Mouse (Mus musculus): ENCODE data around the gene Slco6d1. TPM values are rescaled to one million over a fixed set of nuclear protein-coding genes. Genes with fewer than 3 reads are reported as not detected.
"Not testable (repeated sequence)": the region's sequence is repeated elsewhere in the genome, so short reads cannot be mapped to it uniquely, and the experiment has no call there.

Gene Slco6d1
- polyA plus RNA-seq, 1 experiment, result not detected

DNA sequence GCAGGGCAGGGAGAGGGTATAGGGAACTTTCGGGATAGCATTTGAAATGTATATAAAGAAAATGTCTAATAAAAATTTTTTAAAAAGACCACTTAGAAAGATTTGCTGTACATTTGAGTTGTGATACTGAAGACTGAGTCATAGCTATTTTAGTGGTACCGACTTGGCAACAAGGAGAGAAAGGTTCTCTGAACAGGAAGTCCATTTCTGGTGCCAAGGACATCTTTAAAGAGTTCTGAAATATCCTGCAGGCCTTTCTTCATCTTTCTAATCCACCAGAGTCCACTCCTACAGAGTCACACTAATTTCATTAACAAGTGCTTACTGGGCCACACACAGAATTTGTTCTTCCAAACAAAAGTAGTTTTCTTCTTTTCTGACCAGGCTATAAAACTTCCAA is 85.1 kb downstream of the Slco6d1 start:
- H3ac ChIP-seq (ENCODE audit: control insufficient read depth, insufficient read length, low read depth), result no peak overlapping the region
- TF ChIP-seq CEBPB (IDR thresholded peaks at IDR 0.05; ENCODE audit: low read depth) (no peak), FOSL1 (IDR thresholded peaks at IDR 0.05; ENCODE audit: insufficient read depth, low read length, poor library complexity, severe bottlenecking) (no peak), USF1 (IDR thresholded peaks at IDR 0.05; ENCODE audit: low read depth) (no peak), MYOD1 (IDR thresholded peaks at IDR 0.05; ENCODE audit: control insufficient read depth, insufficient read length, low read depth) (no peak), CTCF (IDR thresholded peaks at IDR 0.05; ENCODE audit: control insufficient read depth, insufficient read depth, insufficient read length) (no peak), MAX (IDR thresholded peaks at IDR 0.05) (no peak), MYOG (IDR thresholded peaks at IDR 0.05; ENCODE audit: control insufficient read depth, extremely low read depth, insufficient read length) (no peak)
- no peaks in the 10 kb centered on the region for H3K79me3 ChIP-seq (ENCODE audit: low read depth)
- no peaks in the 10 kb centered on the region for H3K36me3 ChIP-seq (ENCODE audit: control insufficient read depth, insufficient read depth)
- H3K79me2 ChIP-seq (ENCODE audit: control insufficient read depth, insufficient read depth), result no peaks in the 10 kb centered on the region
- H3K27me3 ChIP-seq (ENCODE audit: control insufficient read depth, insufficient read depth, insufficient read length), result no peaks in the 10 kb centered on the region
- no peak overlapping the region for H3K4me3 ChIP-seq (ENCODE audit: insufficient read depth, poor library complexity, severe bottlenecking)

DNA sequence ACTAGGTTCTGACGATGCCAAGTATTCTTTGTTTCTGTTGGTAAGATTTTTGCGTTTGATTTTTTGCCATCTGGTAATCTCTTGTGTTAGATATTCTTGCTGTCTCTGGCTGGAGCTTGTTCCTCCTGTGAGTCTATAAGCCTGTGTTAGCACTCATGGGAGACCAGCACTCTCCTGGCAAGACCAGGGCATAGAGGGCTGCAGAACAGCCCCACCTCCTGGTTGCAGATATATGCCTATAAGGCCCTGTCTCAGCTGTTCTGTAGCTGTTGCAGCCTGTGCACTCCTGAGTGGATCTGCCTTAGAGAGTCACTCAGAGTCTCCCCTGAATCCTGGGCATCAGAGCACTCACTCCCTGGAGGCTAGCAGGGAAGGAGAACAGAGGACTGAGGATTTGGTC is 102.1 kb downstream of the Slco6d1 start:
- Histone ChIP-seq H3K4me3 (ENCODE audit: insufficient read depth, poor library complexity, severe bottlenecking) (no peak overlapping the region), H3K79me3 (ENCODE audit: low read depth) (no peaks in the 10 kb centered on the region), H3K36me3 (ENCODE audit: control insufficient read depth, insufficient read depth) (no peaks in the 10 kb centered on the region), H3ac (ENCODE audit: control insufficient read depth, insufficient read length, low read depth) (no peak overlapping the region), H3K79me2 (ENCODE audit: control insufficient read depth, insufficient read depth) (no peaks in the 10 kb centered on the region), H3K27me3 (ENCODE audit: control insufficient read depth, insufficient read depth, insufficient read length) (no peaks in the 10 kb centered on the region)
- TF ChIP-seq MYOG (IDR thresholded peaks at IDR 0.05; ENCODE audit: control insufficient read depth, extremely low read depth, insufficient read length) (no peak), USF1 (IDR thresholded peaks at IDR 0.05; ENCODE audit: low read depth) (no peak), CTCF (IDR thresholded peaks at IDR 0.05; ENCODE audit: control insufficient read depth, insufficient read depth, insufficient read length) (no peak), MAX (IDR thresholded peaks at IDR 0.05) (no peak), FOSL1 (IDR thresholded peaks at IDR 0.05; ENCODE audit: insufficient read depth, low read length, poor library complexity, severe bottlenecking) (no peak), MYOD1 (IDR thresholded peaks at IDR 0.05; ENCODE audit: control insufficient read depth, insufficient read length, low read depth) (no peak), CEBPB (IDR thresholded peaks at IDR 0.05; ENCODE audit: low read depth) (no peak)

DNA sequence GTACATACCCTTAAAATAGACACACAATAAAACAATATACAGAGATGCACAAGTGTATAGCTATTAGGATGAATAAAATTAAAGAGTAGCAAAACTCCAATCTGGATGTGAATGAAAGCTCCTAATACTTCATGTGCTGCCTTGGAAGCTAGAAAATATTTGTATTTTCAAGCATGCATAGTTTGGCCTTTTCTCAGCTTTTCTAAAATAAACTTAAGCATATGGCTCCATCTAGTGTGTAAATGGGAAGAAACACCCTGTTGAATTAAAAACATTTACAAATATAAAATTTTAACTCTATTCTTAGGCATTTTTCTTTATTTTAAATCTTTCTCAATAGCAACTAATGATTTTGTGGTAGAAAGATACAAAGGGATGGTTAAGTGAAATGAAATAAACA is 102.6 kb downstream of the Slco6d1 start:
- H3ac ChIP-seq (ENCODE audit: control insufficient read depth, insufficient read length, low read depth), result no peak overlapping the region
- H3K4me3 ChIP-seq (ENCODE audit: insufficient read depth, poor library complexity, severe bottlenecking), result no peak overlapping the region
- H3K79me2 ChIP-seq (ENCODE audit: control insufficient read depth, insufficient read depth), result no peaks in the 10 kb centered on the region
- no peaks in the 10 kb centered on the region for H3K36me3 ChIP-seq (ENCODE audit: control insufficient read depth, insufficient read depth)
- no peaks in the 10 kb centered on the region for H3K79me3 ChIP-seq (ENCODE audit: low read depth)
- H3K27me3 ChIP-seq (ENCODE audit: control insufficient read depth, insufficient read depth, insufficient read length), result no peaks in the 10 kb centered on the region
- TF ChIP-seq MAX (IDR thresholded peaks at IDR 0.05) (no peak), CTCF (IDR thresholded peaks at IDR 0.05; ENCODE audit: control insufficient read depth, insufficient read depth, insufficient read length) (no peak), CEBPB (IDR thresholded peaks at IDR 0.05; ENCODE audit: low read depth) (no peak), MYOD1 (IDR thresholded peaks at IDR 0.05; ENCODE audit: control insufficient read depth, insufficient read length, low read depth) (no peak), USF1 (IDR thresholded peaks at IDR 0.05; ENCODE audit: low read depth) (no peak)

DNA sequence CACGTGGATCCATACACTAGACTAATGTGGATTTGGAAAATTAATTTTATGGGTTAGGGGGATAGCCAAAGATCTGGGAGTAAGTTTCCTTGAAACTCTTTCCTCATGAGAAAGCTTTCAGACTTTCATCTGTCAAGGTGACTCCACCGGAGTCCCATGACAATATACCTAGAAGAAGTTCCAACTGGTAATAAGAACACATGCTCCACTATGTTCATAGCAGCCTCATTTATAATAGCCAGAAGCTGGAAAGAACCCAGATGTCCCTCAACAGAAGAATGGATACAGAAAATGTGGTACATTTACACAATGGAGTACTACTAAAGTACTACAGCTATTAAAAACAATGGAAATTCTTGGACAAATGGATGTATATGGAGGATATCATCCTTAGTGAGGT is 107.4 kb downstream of the Slco6d1 start:
- not testable (repeated sequence) for H3K36me3 ChIP-seq (ENCODE audit: control insufficient read depth, insufficient read depth); H3K79me2 ChIP-seq (ENCODE audit: control insufficient read depth, insufficient read depth); H3K4me3 ChIP-seq (ENCODE audit: insufficient read depth, poor library complexity, severe bottlenecking); H3K79me3 ChIP-seq (ENCODE audit: low read depth); H3K27me3 ChIP-seq (ENCODE audit: control insufficient read depth, insufficient read depth, insufficient read length); H3ac ChIP-seq (ENCODE audit: control insufficient read depth, insufficient read length, low read depth)

DNA sequence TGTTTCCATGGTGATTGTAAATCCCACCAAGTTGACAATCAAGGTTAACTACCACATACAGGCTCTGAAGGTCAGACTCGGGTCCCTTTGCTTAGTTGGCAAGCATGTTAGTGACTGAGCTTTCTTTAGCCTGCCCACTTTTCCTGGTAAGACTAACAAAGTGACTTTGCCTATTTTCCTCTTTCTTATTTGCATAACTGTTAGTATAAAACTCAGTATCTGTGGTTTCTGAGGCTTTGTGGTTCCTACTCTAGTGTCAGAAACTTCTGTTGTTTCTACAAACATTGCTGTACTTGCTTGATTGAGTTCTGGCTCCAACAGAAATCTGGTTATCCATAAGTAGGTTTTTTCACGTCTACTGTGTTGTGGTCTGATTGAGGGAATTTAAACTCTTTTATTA is 124.4 kb downstream of the Slco6d1 start:
- TF ChIP-seq FOSL1 (IDR thresholded peaks at IDR 0.05; ENCODE audit: insufficient read depth, low read length, poor library complexity, severe bottlenecking), result no peak
- no peak for TF ChIP-seq CTCF (IDR thresholded peaks at IDR 0.05; ENCODE audit: control insufficient read depth, insufficient read depth, insufficient read length)
- TF ChIP-seq CEBPB (IDR thresholded peaks at IDR 0.05; ENCODE audit: low read depth), result no peak
- no peak for TF ChIP-seq MYOD1 (IDR thresholded peaks at IDR 0.05; ENCODE audit: control insufficient read depth, insufficient read length, low read depth)
- no peak for TF ChIP-seq USF1 (IDR thresholded peaks at IDR 0.05; ENCODE audit: low read depth)
- TF ChIP-seq MYOG (IDR thresholded peaks at IDR 0.05; ENCODE audit: control insufficient read depth, extremely low read depth, insufficient read length), result no peak
- no peak for TF ChIP-seq MAX (IDR thresholded peaks at IDR 0.05)
- Histone ChIP-seq H3K36me3 (ENCODE audit: control insufficient read depth, insufficient read depth) (no peaks in the 10 kb centered on the region), H3K27me3 (ENCODE audit: control insufficient read depth, insufficient read depth, insufficient read length) (no peaks in the 10 kb centered on the region), H3K79me3 (ENCODE audit: low read depth) (no peaks in the 10 kb centered on the region), H3K79me2 (ENCODE audit: control insufficient read depth, insufficient read depth) (no peaks in the 10 kb centered on the region), H3ac (ENCODE audit: control insufficient read depth, insufficient read length, low read depth) (no peak overlapping the region), H3K4me3 (ENCODE audit: insufficient read depth, poor library complexity, severe bottlenecking) (no peak overlapping the region)

GRCm38 (mm10) chr1:98554388-98554787 is 133.5 kb downstream of the Slco6d1 start:
- no peaks in the 10 kb centered on the region for H3K79me2 ChIP-seq (ENCODE audit: control insufficient read depth, insufficient read depth)
- no peak overlapping the region for H3K4me3 ChIP-seq (ENCODE audit: insufficient read depth, poor library complexity, severe bottlenecking)
- no peaks in the 10 kb centered on the region for H3K36me3 ChIP-seq (ENCODE audit: control insufficient read depth, insufficient read depth)
- H3ac ChIP-seq (ENCODE audit: control insufficient read depth, insufficient read length, low read depth), result no peak overlapping the region
- no peaks in the 10 kb centered on the region for H3K79me3 ChIP-seq (ENCODE audit: low read depth)
- no peak for TF ChIP-seq CTCF (IDR thresholded peaks at IDR 0.05; ENCODE audit: control insufficient read depth, insufficient read depth, insufficient read length)
- TF ChIP-seq CEBPB (IDR thresholded peaks at IDR 0.05; ENCODE audit: low read depth), result no peak
- TF ChIP-seq FOSL1 (IDR thresholded peaks at IDR 0.05; ENCODE audit: insufficient read depth, low read length, poor library complexity, severe bottlenecking), result no peak
- TF ChIP-seq MYOD1 (IDR thresholded peaks at IDR 0.05; ENCODE audit: control insufficient read depth, insufficient read length, low read depth), result no peak
- TF ChIP-seq MYOG (IDR thresholded peaks at IDR 0.05; ENCODE audit: control insufficient read depth, extremely low read depth, insufficient read length), result no peak
- no peak for TF ChIP-seq MAX (IDR thresholded peaks at IDR 0.05)
- TF ChIP-seq USF1 (IDR thresholded peaks at IDR 0.05; ENCODE audit: low read depth), result no peak
- H3K27me3 ChIP-seq (ENCODE audit: control insufficient read depth, insufficient read depth, insufficient read length), result no peaks in the 10 kb centered on the region
